Mouse (Mus musculus): ENCODE results near the gene Gpat3. TPM values are rescaled to one million over a fixed set of nuclear protein-coding genes. Genes with fewer than 3 reads are reported as not detected.

Gene Gpat3
- polyA plus RNA-seq, 1 experiment from 2014 or later: 1.6 TPM

DNA sequence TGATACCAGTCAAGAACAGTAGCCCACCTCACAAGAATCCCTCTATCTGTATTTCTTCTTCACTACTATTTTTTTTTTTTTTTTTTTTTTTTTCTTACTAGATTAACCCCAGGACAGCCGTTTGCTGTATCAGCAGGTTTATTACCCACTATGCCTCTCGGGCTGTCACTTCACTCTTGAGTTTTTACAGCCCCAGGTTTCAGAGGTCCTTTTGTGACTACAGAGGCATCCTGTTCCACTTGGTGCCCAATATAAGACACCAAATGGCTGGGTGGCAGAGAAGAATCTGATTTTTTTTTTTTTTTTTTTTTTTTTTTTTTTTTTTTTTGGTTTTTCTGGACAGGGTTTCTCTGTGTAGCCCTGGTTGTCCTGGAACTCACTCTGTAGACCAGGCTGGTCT lies 1.6 kb downstream of the Gpat3 start:
- peak overlapping the region; percentile 62 for H3K4me3 ChIP-seq (ENCODE audit: low read length)
- peaks cover 31% of the 10 kb centered on the region for H3K27me3 ChIP-seq (replicated peaks; ENCODE audit: control insufficient read depth, insufficient read depth, low read length)

DNA sequence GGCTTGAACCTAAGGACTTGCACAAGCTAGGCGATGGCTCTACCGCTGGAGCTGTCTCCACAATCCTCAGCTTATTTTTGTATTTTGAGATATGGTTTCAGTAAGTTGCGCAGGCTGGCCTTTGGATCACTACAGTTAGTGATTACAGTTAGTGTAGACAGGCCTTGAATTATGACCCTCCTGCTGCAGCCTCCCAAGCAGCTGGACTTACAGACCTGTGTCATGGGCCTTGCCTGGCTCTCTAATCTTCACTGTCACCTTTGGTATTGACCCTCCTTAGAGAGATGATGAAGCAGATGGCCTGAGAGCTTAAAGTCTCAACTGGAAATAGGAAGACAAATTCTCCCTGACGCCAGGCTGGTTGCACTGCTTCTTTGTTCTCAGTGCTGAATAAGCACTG lies 8.4 kb downstream of the Gpat3 start:
- H3K4me1 ChIP-seq (ENCODE audit: control insufficient read depth, insufficient read depth, low read depth, low read length): no peaks in the 10 kb centered on the region
- H3K36me3 ChIP-seq (ENCODE audit: control insufficient read depth, insufficient read depth, low read length): no peaks in the 10 kb centered on the region
- no peak overlapping the region for H3K4me2 ChIP-seq (ENCODE audit: low read length)
- H3K4me3 ChIP-seq (ENCODE audit: low read length): no peak overlapping the region
- no peak overlapping the region for H3K27ac ChIP-seq (ENCODE audit: low read depth, low read length)
- WGBS: 90% methylated on average over 4 of the region's 4 CpGs
- ATAC-seq: no peak
- H3K9ac ChIP-seq (ENCODE audit: low read depth, low read length): no peak overlapping the region
- no peaks in the 10 kb centered on the region for H3K9me3 ChIP-seq (ENCODE audit: control insufficient read depth, low read length)
- peaks cover under 1% of the 10 kb centered on the region; the same call in 1 of the 2 replicates for H3K27me3 ChIP-seq (replicated peaks; ENCODE audit: control insufficient read depth, insufficient read depth, low read length)

More for the DNA sequence above, 1.6 kb downstream of the Gpat3 start:
- H3K4me2 ChIP-seq (ENCODE audit: low read length): peak overlapping the region; percentile 100
- no peaks in the 10 kb centered on the region for H3K36me3 ChIP-seq (ENCODE audit: control insufficient read depth, insufficient read depth, low read length)
- WGBS: 6% methylated on average over 2 of the region's 2 CpGs
- H3K27ac ChIP-seq (ENCODE audit: low read depth, low read length): no peak overlapping the region
- H3K4me1 ChIP-seq (ENCODE audit: control insufficient read depth, insufficient read depth, low read depth, low read length): peaks cover 14% of the 10 kb centered on the region
- ATAC-seq: no peak
- H3K9me3 ChIP-seq (ENCODE audit: control insufficient read depth, low read length): peaks cover 2% of the 10 kb centered on the region; the same call in 1 of the 2 replicates
- H3K9ac ChIP-seq (ENCODE audit: low read depth, low read length): no peak overlapping the region

GRCm38 (mm10) chr5:100856552-100856951 lies 11.0 kb downstream of the Gpat3 start:
- Histone ChIP-seq H3K36me3 (ENCODE audit: control insufficient read depth, insufficient read depth, low read length) (no peaks in the 10 kb centered on the region), H3K9ac (ENCODE audit: low read depth, low read length) (no peak overlapping the region), H3K27me3 (replicated peaks; ENCODE audit: control insufficient read depth, insufficient read depth, low read length) (no peaks in the 10 kb centered on the region), H3K4me3 (ENCODE audit: low read length) (no peak overlapping the region), H3K27ac (ENCODE audit: low read depth, low read length) (no peak overlapping the region), H3K4me1 (ENCODE audit: control insufficient read depth, insufficient read depth, low read depth, low read length) (no peaks in the 10 kb centered on the region), H3K9me3 (ENCODE audit: control insufficient read depth, low read length) (no peaks in the 10 kb centered on the region), H3K4me2 (ENCODE audit: low read length) (no peak overlapping the region)
- ATAC-seq: no peak
- 90% methylated on average over 3 of the region's 3 CpGs for WGBS

GRCm38 (mm10) chr5:100860417-100861053 lies 15.0 kb downstream of the Gpat3 start:
- H3K27me3 ChIP-seq (replicated peaks; ENCODE audit: control insufficient read depth, insufficient read depth, low read length): no peaks in the 10 kb centered on the region
- WGBS: 79% methylated on average over 12 of the region's 12 CpGs

GRCm38 (mm10) chr5:100861140-100861539 lies 15.6 kb downstream of the Gpat3 start:
- Histone ChIP-seq H3K4me2 (ENCODE audit: low read length) (no peak overlapping the region), H3K4me1 (ENCODE audit: control insufficient read depth, insufficient read depth, low read depth, low read length) (no peaks in the 10 kb centered on the region), H3K27me3 (replicated peaks; ENCODE audit: control insufficient read depth, insufficient read depth, low read length) (no peaks in the 10 kb centered on the region), H3K27ac (ENCODE audit: low read depth, low read length) (no peak overlapping the region), H3K9ac (ENCODE audit: low read depth, low read length) (no peak overlapping the region), H3K36me3 (ENCODE audit: control insufficient read depth, insufficient read depth, low read length) (no peaks in the 10 kb centered on the region), H3K4me3 (ENCODE audit: low read length) (no peak overlapping the region), H3K9me3 (ENCODE audit: control insufficient read depth, low read length) (no peaks in the 10 kb centered on the region)
- WGBS: 66% methylated on average over 4 of the region's 4 CpGs
- no peak for ATAC-seq

More at GRCm38 (mm10) chr5:100860417-100861053, 15.0 kb downstream of the Gpat3 start:
- no peak for ATAC-seq
- H3K27ac ChIP-seq (ENCODE audit: low read depth, low read length): no peak overlapping the region
- no peaks in the 10 kb centered on the region for H3K9me3 ChIP-seq (ENCODE audit: control insufficient read depth, low read length)
- H3K4me1 ChIP-seq (ENCODE audit: control insufficient read depth, insufficient read depth, low read depth, low read length): no peaks in the 10 kb centered on the region
- no peaks in the 10 kb centered on the region for H3K36me3 ChIP-seq (ENCODE audit: control insufficient read depth, insufficient read depth, low read length)
- no peak overlapping the region for H3K9ac ChIP-seq (ENCODE audit: low read depth, low read length)
- no peak overlapping the region for H3K4me2 ChIP-seq (ENCODE audit: low read length)
- H3K4me3 ChIP-seq (ENCODE audit: low read length): no peak overlapping the region

DNA sequence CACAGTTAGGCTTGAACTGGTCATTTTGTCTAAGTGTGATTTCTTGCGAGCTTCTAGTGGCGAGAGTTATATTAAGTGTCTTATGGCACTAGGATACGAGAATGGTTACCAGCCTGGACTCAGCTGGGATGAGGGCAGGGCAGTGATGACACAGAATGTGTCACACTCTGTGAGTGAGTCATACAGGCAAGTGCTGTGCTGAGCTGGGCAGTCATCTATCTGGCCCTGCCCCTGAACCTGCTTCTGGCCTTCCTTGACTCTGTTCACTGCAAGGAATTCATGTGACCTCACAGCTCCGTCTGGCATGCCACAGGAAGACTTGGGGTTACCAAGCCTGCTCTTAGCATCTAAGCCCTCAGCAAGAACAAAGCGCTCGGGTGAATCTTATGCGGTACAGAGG lies 16.3 kb downstream of the Gpat3 start:
- no peaks in the 10 kb centered on the region for H3K36me3 ChIP-seq (ENCODE audit: control insufficient read depth, insufficient read depth, low read length)
- H3K27me3 ChIP-seq (replicated peaks; ENCODE audit: control insufficient read depth, insufficient read depth, low read length): no peaks in the 10 kb centered on the region
- no peak overlapping the region for H3K9ac ChIP-seq (ENCODE audit: low read depth, low read length)
- WGBS: 83% methylated on average over 7 of the region's 7 CpGs
- no peaks in the 10 kb centered on the region for H3K9me3 ChIP-seq (ENCODE audit: control insufficient read depth, low read length)
- no peak overlapping the region for H3K4me2 ChIP-seq (ENCODE audit: low read length)
- no peak for ATAC-seq
- no peaks in the 10 kb centered on the region for H3K4me1 ChIP-seq (ENCODE audit: control insufficient read depth, insufficient read depth, low read depth, low read length)
- H3K4me3 ChIP-seq (ENCODE audit: low read length): no peak overlapping the region
- no peak overlapping the region for H3K27ac ChIP-seq (ENCODE audit: low read depth, low read length)

DNA sequence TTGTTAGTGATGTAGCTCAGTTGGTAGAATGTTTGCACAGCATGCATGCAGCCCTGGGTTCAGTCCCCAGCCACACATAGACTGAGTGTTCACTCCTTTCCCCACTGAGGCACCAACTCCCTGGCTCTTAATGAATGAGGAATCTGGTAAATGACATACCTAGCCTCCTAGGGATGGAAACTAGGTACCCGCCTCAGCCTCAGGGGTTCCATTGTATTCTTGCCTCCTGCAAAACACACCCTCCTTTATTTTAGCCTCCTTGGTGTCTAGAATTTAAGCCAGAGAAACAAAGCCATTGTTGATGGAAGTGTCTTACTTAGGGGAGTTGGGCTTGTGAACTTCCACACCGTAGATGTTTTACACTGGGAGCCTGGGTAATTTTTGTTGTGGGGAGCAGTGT lies 17.6 kb downstream of the Gpat3 start:
- Histone ChIP-seq H3K36me3 (ENCODE audit: control insufficient read depth, insufficient read depth, low read length) (no peaks in the 10 kb centered on the region), H3K9ac (ENCODE audit: low read depth, low read length) (no peak overlapping the region), H3K27ac (ENCODE audit: low read depth, low read length) (no peak overlapping the region), H3K4me3 (ENCODE audit: low read length) (no peak overlapping the region), H3K4me1 (ENCODE audit: control insufficient read depth, insufficient read depth, low read depth, low read length) (no peaks in the 10 kb centered on the region), H3K27me3 (replicated peaks; ENCODE audit: control insufficient read depth, insufficient read depth, low read length) (no peaks in the 10 kb centered on the region), H3K9me3 (ENCODE audit: control insufficient read depth, low read length) (no peaks in the 10 kb centered on the region), H3K4me2 (ENCODE audit: low read length) (no peak overlapping the region)
- no peak for ATAC-seq
- 57% methylated on average over 2 of the region's 2 CpGs for WGBS

GRCm38 (mm10) chr5:100864438-100864837 lies 18.9 kb downstream of the Gpat3 start:
- ATAC-seq: no peak
- H3K4me2 ChIP-seq (ENCODE audit: low read length): no peak overlapping the region
- H3K4me3 ChIP-seq (ENCODE audit: low read length): no peak overlapping the region
- H3K9me3 ChIP-seq (ENCODE audit: control insufficient read depth, low read length): no peaks in the 10 kb centered on the region
- no peaks in the 10 kb centered on the region for H3K4me1 ChIP-seq (ENCODE audit: control insufficient read depth, insufficient read depth, low read depth, low read length)
- H3K27me3 ChIP-seq (replicated peaks; ENCODE audit: control insufficient read depth, insufficient read depth, low read length): no peaks in the 10 kb centered on the region
- no peak overlapping the region for H3K9ac ChIP-seq (ENCODE audit: low read depth, low read length)
- no peak overlapping the region for H3K27ac ChIP-seq (ENCODE audit: low read depth, low read length)
- H3K36me3 ChIP-seq (ENCODE audit: control insufficient read depth, insufficient read depth, low read length): no peaks in the 10 kb centered on the region
- 86% methylated on average over 6 of the region's 6 CpGs for WGBS

- Histone ChIP-seq H3K4me3 (ENCODE audit: low read length) (no peak overlapping the region), H3K27ac (ENCODE audit: low read depth, low read length) (no peak overlapping the region), H3K36me3 (ENCODE audit: control insufficient read depth, insufficient read depth, low read length) (no peaks in the 10 kb centered on the region), H3K9me3 (ENCODE audit: control insufficient read depth, low read length) (no peaks in the 10 kb centered on the region), H3K9ac (ENCODE audit: low read depth, low read length) (no peak overlapping the region), H3K4me1 (ENCODE audit: control insufficient read depth, insufficient read depth, low read depth, low read length) (no peaks in the 10 kb centered on the region), H3K4me2 (ENCODE audit: low read length) (no peak overlapping the region), H3K27me3 (replicated peaks; ENCODE audit: control insufficient read depth, insufficient read depth, low read length) (no peaks in the 10 kb centered on the region)
- no peak for ATAC-seq
- WGBS: 62% methylated on average over 2 of the region's 2 CpGs
Measured at GRCm38 (mm10) chr5:100866183-100866582, 20.7 kb downstream of the Gpat3 start.
